8 mouse cellular contexts compared by ENCODE assay signal in genomic region chr5:137029643-137030415, GRCm38 (mm10). TPM values are rescaled to one million over a fixed set of nuclear protein-coding genes. Genes with fewer than 3 reads are reported as not detected.
A peak's percentile ranks its signal among the peaks of the same experiment; 100 is the strongest.
DNase-seq lines count a peak whose midpoint lies in the region; ATAC-seq lines count a peak whose summit lies in the region.

No protein-coding gene starts in this region.

- peak; percentile 95 for DNase-seq in CD4-positive, CD25-positive, alpha-beta regulatory T cell, adult 2 months (ENCODE audit: low read depth, low spot score)
- DNase-seq in brain, embryonic 18.5 days (ENCODE audit: low read depth, low spot score): peak; percentile 92
- DNase-seq in liver: peak; percentile 95
- DNase-seq in monocyte, adult 2 months (ENCODE audit: low read depth in 1 of 2, low spot score in 2 of 2): peak; percentile 90 to 94
- peak; percentile 83 to 93 for DNase-seq in spleen, postnatal 14 days (ENCODE audit: low spot score in 2 of 2)

- H3K4me3 ChIP-seq in erythroblast, embryonic 14.5 days (replicated peaks): peak overlapping the region; percentile 24
- H3K4me3 ChIP-seq in heart, embryonic 12.5 days: peak overlapping the region; percentile 41
- peak overlapping the region; percentile 40 for H3K4me3 ChIP-seq in kidney, embryonic 16.5 days (ENCODE audit: low read length)

- peak overlapping the region; percentile 72 for H3K4me2 ChIP-seq in heart, embryonic 12.5 days
- H3K4me2 ChIP-seq in kidney, embryonic 16.5 days (replicated peaks; ENCODE audit: low read depth, low read length): peak overlapping the region; percentile 66

- H3K36me3 ChIP-seq in erythroblast, embryonic 14.5 days (ENCODE audit: control insufficient read depth): peaks cover under 1% of the 10 kb centered on the region; the same call in 1 of the 2 replicates
- H3K36me3 ChIP-seq in heart, embryonic 12.5 days: no peaks in the 10 kb centered on the region
- H3K36me3 ChIP-seq in kidney, embryonic 16.5 days (ENCODE audit: insufficient read depth, low read length): no peaks in the 10 kb centered on the region

- H3K9ac ChIP-seq in heart, embryonic 12.5 days: no peak overlapping the region
- no peak overlapping the region for H3K9ac ChIP-seq in kidney, embryonic 16.5 days (replicated peaks; ENCODE audit: low read length)

- peaks cover 53% of the 10 kb centered on the region for H3K4me1 ChIP-seq in erythroblast, embryonic 14.5 days (ENCODE audit: control insufficient read depth)
- H3K4me1 ChIP-seq in heart, embryonic 12.5 days (replicated peaks): peaks cover 35% of the 10 kb centered on the region
- H3K4me1 ChIP-seq in kidney, embryonic 16.5 days (ENCODE audit: insufficient read depth, low read length): peaks cover 44% of the 10 kb centered on the region

- H3K9me3 ChIP-seq in erythroblast, embryonic 14.5 days (ENCODE audit: control insufficient read depth, low read length): peaks cover 24% of the 10 kb centered on the region
- no peaks in the 10 kb centered on the region for H3K9me3 ChIP-seq in heart, embryonic 12.5 days (replicated peaks)
- H3K9me3 ChIP-seq in kidney, embryonic 16.5 days (ENCODE audit: low read length): no peaks in the 10 kb centered on the region

- WGBS in heart, embryonic 12.5 days: under 1% methylated on average over 52 of the region's 52 CpGs
- under 1% methylated on average over 52 of the region's 52 CpGs for WGBS in kidney, embryonic 16.5 days

- peaks cover 92% of the 10 kb centered on the region for H3K27me3 ChIP-seq in erythroblast, embryonic 14.5 days (ENCODE audit: control insufficient read depth)
- H3K27me3 ChIP-seq in heart, embryonic 12.5 days (replicated peaks): peaks cover 74% of the 10 kb centered on the region
- peaks cover 71% of the 10 kb centered on the region for H3K27me3 ChIP-seq in kidney, embryonic 16.5 days (ENCODE audit: insufficient read depth, low read length)

- H3K27ac ChIP-seq in heart, embryonic 12.5 days (ENCODE audit: poor library complexity, severe bottlenecking): no peak overlapping the region
- H3K27ac ChIP-seq in kidney, embryonic 16.5 days (ENCODE audit: low read length): no peak overlapping the region

- peak; percentile 82 for ATAC-seq in heart, embryonic 12.5 days (ENCODE audit: insufficient number of reproducible peaks, low FRiP score)
- ATAC-seq in kidney, embryonic 16.5 days (ENCODE audit: low FRiP score, low TSS enrichment): peak; percentile 64; the same call in 1 of the 2 replicates

RNA-seq across cellular contexts. Expression of gene Vgf, which starts 3.6 kb away (rescaled TPM):
- 0.10 and 0.17 TPM in 2 replicates for polyA plus RNA-seq in erythroblast, embryonic 14.5 days (2012)
- polyA plus RNA-seq in heart, embryonic 12.5 days (2016; fragmentation: Nextera tagmentation; extraction: Ambion mirVana): 0.12 TPM in 1 of 2 replicates, not detected in the other
- 0.24 and 0.28 TPM in 2 replicates for polyA plus RNA-seq in kidney, embryonic 16.5 days (2015; fragmentation: Nextera tagmentation; extraction: Ambion mirVana)

RNA-seq across cellular contexts. Expression of gene Ap1s1, which starts 16.1 kb away (rescaled TPM):
- polyA plus RNA-seq in erythroblast, embryonic 14.5 days (2012): 11.7 and 12.6 TPM in 2 replicates
- polyA plus RNA-seq in heart, embryonic 12.5 days (2016; fragmentation: Nextera tagmentation; extraction: Ambion mirVana): 143 and 145 TPM in 2 replicates
- 201 TPM in 2 replicates for polyA plus RNA-seq in kidney, embryonic 16.5 days (2015; fragmentation: Nextera tagmentation; extraction: Ambion mirVana)

RNA-seq across cellular contexts. Expression of gene Znhit1, which starts 42.0 kb away (rescaled TPM):
- polyA plus RNA-seq in erythroblast, embryonic 14.5 days (2012): 55.9 and 77.3 TPM in 2 replicates
- 74.4 and 78.1 TPM in 2 replicates for polyA plus RNA-seq in heart, embryonic 12.5 days (2016; fragmentation: Nextera tagmentation; extraction: Ambion mirVana)
- polyA plus RNA-seq in kidney, embryonic 16.5 days (2015; fragmentation: Nextera tagmentation; extraction: Ambion mirVana): 90.5 and 97.7 TPM in 2 replicates

RNA-seq across cellular contexts. Expression of gene Serpine1, which starts 42.2 kb away (rescaled TPM):
- polyA plus RNA-seq in erythroblast, embryonic 14.5 days (2012): not detected in 2 replicates
- polyA plus RNA-seq in heart, embryonic 12.5 days (2016; fragmentation: Nextera tagmentation; extraction: Ambion mirVana): 0.69 and 0.70 TPM in 2 replicates
- polyA plus RNA-seq in kidney, embryonic 16.5 days (2015; fragmentation: Nextera tagmentation; extraction: Ambion mirVana): 0.29 and 0.53 TPM in 2 replicates

RNA-seq across cellular contexts. Expression of gene Plod3, which starts 43.0 kb away (rescaled TPM):
- 1.8 and 3.6 TPM in 2 replicates for polyA plus RNA-seq in erythroblast, embryonic 14.5 days (2012)
- polyA plus RNA-seq in heart, embryonic 12.5 days (2016; fragmentation: Nextera tagmentation; extraction: Ambion mirVana): 42.7 and 48.6 TPM in 2 replicates
- polyA plus RNA-seq in kidney, embryonic 16.5 days (2015; fragmentation: Nextera tagmentation; extraction: Ambion mirVana): 59.7 and 64.4 TPM in 2 replicates

Comparison
In these comparisons a context has a peak if more than half of its experiments do, and no peak if none do; other contexts are left out.
1. RNA of gene Ap1s1, which starts 16.1 kb away (polyA plus RNA-seq): 201 TPM in kidney, embryonic 16.5 days and 143 to 145 TPM in heart, embryonic 12.5 days; 11.7 to 12.6 TPM in erythroblast, embryonic 14.5 days; every median in the first group is over 10 times any median in the second.
2. Peak in every context shown above with its lines, with median percentiles within 50 percentile points of each other: DNase-seq and H3K4me3 ChIP-seq.